Mouse (Mus musculus) brown adipose tissue, adult 24 weeks (tissue): Measurements from ENCODE around the gene Gm20388. TPM values are rescaled to one million over a fixed set of nuclear protein-coding genes. Genes with fewer than 3 reads are reported as not detected.

Experiments
- H3K27ac ChIP-seq: fragments of 200-500 bp; replicated peaks from 2 replicates; pipeline ENCODE4 v1.5.1; 2012; ENCODE audit warnings: low read depth, mild to moderate bottlenecking, low read length
- H3K4me1 ChIP-seq: fragments of 200-500 bp; 2 replicates; pipeline ENCODE4 v1.6.1; 2012; ENCODE audit warnings: low read length, mixed read lengths; ENCODE audit not compliant: control insufficient read depth, insufficient read depth, insufficient read length
- H3K4me3 ChIP-seq: fragments of 200-500 bp; 2 replicates; pipeline ENCODE4 v1.5.1; 2012; ENCODE audit warnings: low read depth, mild to moderate bottlenecking, low read length, moderate library complexity; ENCODE audit not compliant: insufficient read depth
- polyA plus RNA-seq: library from polyadenylated mRNA; stranded (reverse); fragments of >200 nt; gene quantifications from 2 replicates; pipeline ENCODE4 v1.2.4, GENCODE M21; 2012; ENCODE audit not compliant: missing spikeins, insufficient read depth, insufficient read length

The Gm20388 gene
- polyA plus RNA-seq, 1 experiment, result 44.7 TPM

GRCm38 (mm10) chr8:121846815-121847214, 1936.2 kb downstream of the Gm20388 start:
- no peak overlapping the region for H3K4me3 ChIP-seq
- H3K27ac ChIP-seq, result no peak overlapping the region
- H3K4me1 ChIP-seq, result no peaks in the 10 kb centered on the region

- Histone ChIP-seq H3K27ac (no peak overlapping the region), H3K4me1 (no peaks in the 10 kb centered on the region), H3K4me3 (no peak overlapping the region)
Observed at GRCm38 (mm10) chr8:121847261-121847822, 1936.7 kb downstream of the Gm20388 start.

GRCm38 (mm10) chr8:121847987-121848386, 1937.3 kb downstream of the Gm20388 start:
- Histone ChIP-seq H3K4me1 (no peaks in the 10 kb centered on the region), H3K4me3 (no peak overlapping the region), H3K27ac (no peak overlapping the region)

GRCm38 (mm10) chr8:121848495-121848894, 1937.9 kb downstream of the Gm20388 start:
- no peak overlapping the region for H3K27ac ChIP-seq
- no peak overlapping the region for H3K4me3 ChIP-seq
- H3K4me1 ChIP-seq, result no peaks in the 10 kb centered on the region

- no peaks in the 10 kb centered on the region for H3K4me1 ChIP-seq
- no peak overlapping the region for H3K4me3 ChIP-seq
- H3K27ac ChIP-seq, result no peak overlapping the region
Observed at GRCm38 (mm10) chr8:121849303-121849702, 1938.7 kb downstream of the Gm20388 start.

GRCm38 (mm10) chr8:121850018-121850417, 1939.4 kb downstream of the Gm20388 start:
- H3K4me1 ChIP-seq, result no peaks in the 10 kb centered on the region
- H3K27ac ChIP-seq, result no peak overlapping the region
- H3K4me3 ChIP-seq, result no peak overlapping the region

GRCm38 (mm10) chr8:121850436-121850820, 1939.8 kb downstream of the Gm20388 start:
- Histone ChIP-seq H3K4me1 (no peaks in the 10 kb centered on the region), H3K4me3 (no peak overlapping the region), H3K27ac (no peak overlapping the region)

GRCm38 (mm10) chr8:121850821-121851470, 1940.3 kb downstream of the Gm20388 start:
- Histone ChIP-seq H3K4me3 (0 out of 2 replicates have a peak overlapping the region, but pooled peaks have one; percentile 27), H3K4me1 (no peaks in the 10 kb centered on the region), H3K27ac (no peak overlapping the region)

GRCm38 (mm10) chr8:121851716-121852115, 1941.1 kb downstream of the Gm20388 start:
- H3K4me1 ChIP-seq, result no peaks in the 10 kb centered on the region
- H3K4me3 ChIP-seq, result no peak overlapping the region
- no peak overlapping the region for H3K27ac ChIP-seq

GRCm38 (mm10) chr8:121852464-121852863, 1941.8 kb downstream of the Gm20388 start:
- no peak overlapping the region for H3K4me3 ChIP-seq
- no peaks in the 10 kb centered on the region for H3K4me1 ChIP-seq
- no peak overlapping the region for H3K27ac ChIP-seq

GRCm38 (mm10) chr8:121853586-121853985, 1942.9 kb downstream of the Gm20388 start:
- Histone ChIP-seq H3K4me1 (no peaks in the 10 kb centered on the region), H3K27ac (no peak overlapping the region), H3K4me3 (no peak overlapping the region)

- no peak overlapping the region for H3K27ac ChIP-seq
- no peaks in the 10 kb centered on the region for H3K4me1 ChIP-seq
- no peak overlapping the region for H3K4me3 ChIP-seq
Observed at GRCm38 (mm10) chr8:121856071-121856746, 1945.6 kb downstream of the Gm20388 start.

GRCm38 (mm10) chr8:121857331-121857730, 1946.7 kb downstream of the Gm20388 start:
- Histone ChIP-seq H3K27ac (no peak overlapping the region), H3K4me1 (no peaks in the 10 kb centered on the region), H3K4me3 (no peak overlapping the region)

- Histone ChIP-seq H3K27ac (no peak overlapping the region), H3K4me1 (no peaks in the 10 kb centered on the region), H3K4me3 (no peak overlapping the region)
Observed at GRCm38 (mm10) chr8:121857747-121858146, 1947.1 kb downstream of the Gm20388 start.

- Histone ChIP-seq H3K27ac (no peak overlapping the region), H3K4me1 (no peaks in the 10 kb centered on the region), H3K4me3 (no peak overlapping the region)
Observed at GRCm38 (mm10) chr8:121861276-121861675, 1950.6 kb downstream of the Gm20388 start.
